Mouse (Mus musculus): Measurements from ENCODE around the gene Aox4. TPM values are rescaled to one million over a fixed set of nuclear protein-coding genes. Genes with fewer than 3 reads are reported as not detected.

Gene Aox4
- total and polyA plus RNA-seq, 2 experiments from 2014 or later = 0.21 to 0.28 TPM

DNA sequence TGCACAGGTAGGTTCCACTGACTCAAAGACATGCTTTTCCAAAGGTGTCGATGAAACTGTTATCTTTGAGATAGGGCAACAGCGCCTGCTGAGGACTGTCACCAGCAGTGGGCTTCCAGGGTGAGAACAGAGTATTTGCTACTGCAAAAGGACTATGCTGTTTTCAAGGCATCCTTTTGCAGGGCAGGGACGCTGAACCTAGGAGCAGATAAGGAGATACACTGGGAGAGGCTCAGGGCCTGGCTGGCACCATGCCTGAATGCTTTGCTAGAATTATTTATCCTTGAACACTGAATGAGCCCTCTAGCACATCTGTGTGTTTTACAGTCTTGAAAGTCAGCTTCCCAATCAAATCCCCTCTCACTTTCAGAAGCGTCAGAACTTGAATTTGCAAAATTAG is 11.8 kb upstream of the Aox4 start:
- no peak overlapping the region for H3K9ac ChIP-seq (replicated peaks; ENCODE audit: low read length)
- H3K4me3 ChIP-seq (ENCODE audit: low read length) = no peak overlapping the region
- no peaks in the 10 kb centered on the region for H3K9me3 ChIP-seq (ENCODE audit: low read length)
- H3K27me3 ChIP-seq (ENCODE audit: insufficient read depth, low read length) = no peaks in the 10 kb centered on the region
- no peak overlapping the region for H3K4me2 ChIP-seq (ENCODE audit: low read depth, low read length)
- no peak for TF ChIP-seq CTCF (IDR thresholded peaks at IDR 0.05; ENCODE audit: low read depth)
- no peaks in the 10 kb centered on the region for H3K4me1 ChIP-seq (ENCODE audit: insufficient read depth, low read length)
- no peaks in the 10 kb centered on the region for H3K36me3 ChIP-seq (ENCODE audit: insufficient read depth, low read length)
- ATAC-seq (no peak), DNase-seq (ENCODE audit: low spot score) (no peak)
- H3K27ac ChIP-seq = no peak overlapping the region
- 83% methylated on average over 4 of the region's 4 CpGs for WGBS

DNA sequence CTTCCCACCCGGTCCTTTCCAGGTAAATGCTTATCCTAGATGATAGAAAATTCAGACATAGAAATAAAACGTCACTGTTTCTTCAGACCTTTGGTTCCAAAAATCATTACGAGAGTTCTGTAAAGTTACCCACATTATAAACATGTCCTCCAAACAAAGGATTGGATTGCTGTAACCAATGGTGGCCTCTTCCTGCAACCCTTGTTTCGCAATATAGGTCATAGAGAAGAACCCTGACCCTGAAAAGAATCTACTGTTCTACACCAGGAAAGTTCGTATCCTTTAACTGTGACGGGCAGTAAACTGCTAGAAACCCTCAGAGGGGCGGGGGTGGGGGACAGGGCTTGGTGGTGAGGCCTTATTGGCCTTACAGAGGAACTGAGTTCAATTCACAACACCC is 2.6 kb downstream of the Aox4 start:
- no peaks in the 10 kb centered on the region for H3K36me3 ChIP-seq (ENCODE audit: insufficient read depth, low read length)
- H3K9ac ChIP-seq (replicated peaks; ENCODE audit: low read length) = no peak overlapping the region
- DNase-seq (ENCODE audit: low spot score) = no peak
- H3K27ac ChIP-seq = no peak overlapping the region
- H3K9me3 ChIP-seq (ENCODE audit: low read length) = no peaks in the 10 kb centered on the region
- 90% methylated on average over 7 of the region's 7 CpGs for WGBS
- no peaks in the 10 kb centered on the region for H3K4me1 ChIP-seq (ENCODE audit: insufficient read depth, low read length)
- TF ChIP-seq CTCF (IDR thresholded peaks at IDR 0.05; ENCODE audit: low read depth) = no peak
- no peak overlapping the region for H3K4me3 ChIP-seq (ENCODE audit: low read length)
- no peak overlapping the region for H3K4me2 ChIP-seq (ENCODE audit: low read depth, low read length)
- H3K27me3 ChIP-seq (ENCODE audit: insufficient read depth, low read length) = no peaks in the 10 kb centered on the region
- no peak for ATAC-seq

DNA sequence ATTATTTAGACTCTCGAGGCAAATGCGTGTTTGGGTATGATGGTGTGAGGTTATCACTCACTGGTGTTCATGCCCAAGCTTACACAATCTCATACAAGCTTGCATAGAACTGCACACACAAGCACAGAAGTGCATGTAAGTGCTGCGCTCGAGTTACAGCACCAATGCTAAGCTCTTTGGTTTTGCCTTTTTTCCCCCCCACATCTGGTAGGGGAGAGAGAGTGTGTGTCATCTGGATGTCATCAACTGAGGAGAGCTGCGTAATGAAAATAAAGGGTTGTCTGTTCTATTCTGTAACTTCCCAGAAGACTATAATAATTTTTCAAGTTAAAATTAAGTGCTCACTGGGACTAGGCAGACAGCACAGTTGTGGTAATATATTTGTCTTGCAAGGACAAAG is 3.6 kb downstream of the Aox4 start:
- TF ChIP-seq CTCF (IDR thresholded peaks at IDR 0.05; ENCODE audit: low read depth) = no peak
- no peak for ATAC-seq
- H3K9ac ChIP-seq (replicated peaks; ENCODE audit: low read length) = no peak overlapping the region

DNA sequence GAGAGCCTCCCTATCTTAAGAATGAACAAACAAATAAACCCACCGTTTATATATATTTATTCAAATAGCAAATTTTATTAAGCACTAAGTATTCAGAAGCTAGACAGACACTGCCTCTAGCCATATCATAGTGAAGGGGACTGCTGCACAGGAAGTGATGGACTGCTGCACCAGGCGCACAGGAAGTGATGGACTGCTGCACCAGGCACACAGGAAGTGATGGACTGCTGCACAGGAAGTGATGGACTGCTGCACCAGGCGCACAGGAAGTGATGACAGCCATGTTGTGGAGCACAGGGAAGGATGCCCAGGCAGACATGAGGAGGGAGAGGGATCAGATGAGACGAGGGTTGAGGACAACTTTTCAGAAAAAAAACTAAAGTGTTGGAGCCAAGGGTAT is 5.2 kb downstream of the Aox4 start:
- Histone ChIP-seq H3K9me3 (ENCODE audit: low read length) (no peaks in the 10 kb centered on the region), H3K4me1 (ENCODE audit: insufficient read depth, low read length) (no peaks in the 10 kb centered on the region), H3K36me3 (ENCODE audit: insufficient read depth, low read length) (no peaks in the 10 kb centered on the region), H3K27ac (no peak overlapping the region), H3K27me3 (ENCODE audit: insufficient read depth, low read length) (no peaks in the 10 kb centered on the region), H3K9ac (replicated peaks; ENCODE audit: low read length) (no peak overlapping the region), H3K4me3 (ENCODE audit: low read length) (no peak overlapping the region), H3K4me2 (ENCODE audit: low read depth, low read length) (no peak overlapping the region)
- ATAC-seq (peak; percentile 61; the same call in 1 of the 2 replicates), DNase-seq (ENCODE audit: low spot score) (no peak)
- TF ChIP-seq CTCF (IDR thresholded peaks at IDR 0.05; ENCODE audit: low read depth) = no peak
- 93% methylated on average over 4 of the region's 4 CpGs for WGBS

More for the DNA sequence above, 3.6 kb downstream of the Aox4 start:
- Histone ChIP-seq H3K4me3 (ENCODE audit: low read length) (no peak overlapping the region), H3K36me3 (ENCODE audit: insufficient read depth, low read length) (no peaks in the 10 kb centered on the region), H3K9me3 (ENCODE audit: low read length) (no peaks in the 10 kb centered on the region), H3K27ac (no peak overlapping the region), H3K4me1 (ENCODE audit: insufficient read depth, low read length) (no peaks in the 10 kb centered on the region), H3K27me3 (ENCODE audit: insufficient read depth, low read length) (no peaks in the 10 kb centered on the region), H3K4me2 (ENCODE audit: low read depth, low read length) (no peak overlapping the region)
- WGBS = 85% methylated on average over 5 of the region's 5 CpGs
- DNase-seq (ENCODE audit: low spot score) = no peak

DNA sequence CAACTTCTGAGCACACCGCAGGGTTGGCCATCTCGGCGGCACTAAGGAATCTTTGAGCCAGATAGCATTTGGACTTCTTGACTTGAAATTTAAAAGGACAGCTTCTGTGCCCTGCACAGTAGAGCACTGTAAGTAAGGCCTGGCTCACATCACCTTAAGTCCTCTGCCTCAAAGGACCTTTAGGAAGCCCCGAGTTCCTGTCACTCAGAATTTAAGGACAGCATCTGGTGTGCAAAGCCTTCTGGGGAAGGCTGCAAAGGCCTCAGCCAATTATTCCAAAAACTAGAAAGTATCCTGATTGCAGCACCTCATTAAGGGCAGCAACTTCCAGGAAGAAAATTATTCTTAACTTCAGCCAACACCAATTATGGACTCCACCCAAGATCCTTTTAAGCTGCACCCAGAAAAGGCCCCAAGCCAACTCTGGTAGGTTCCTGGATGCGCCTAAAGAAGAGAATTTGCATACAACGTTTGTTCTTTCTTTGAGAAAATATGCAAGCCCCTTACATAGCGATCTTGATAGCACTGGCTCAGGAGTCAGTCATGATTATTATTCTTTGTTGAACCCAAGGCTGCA is 5.8 kb downstream of the Aox4 start:
- no peaks in the 10 kb centered on the region for H3K36me3 ChIP-seq (ENCODE audit: insufficient read depth, low read length)
- no peak overlapping the region for H3K27ac ChIP-seq
- H3K9ac ChIP-seq (replicated peaks; ENCODE audit: low read length) = no peak overlapping the region
- no peaks in the 10 kb centered on the region for H3K27me3 ChIP-seq (ENCODE audit: insufficient read depth, low read length)
- no peaks in the 10 kb centered on the region for H3K9me3 ChIP-seq (ENCODE audit: low read length)
- no peak for DNase-seq (ENCODE audit: low spot score)
- no peak overlapping the region for H3K4me3 ChIP-seq (ENCODE audit: low read length)
- no peak for ATAC-seq
- WGBS = 71% methylated on average over 7 of the region's 7 CpGs
- no peak overlapping the region for H3K4me2 ChIP-seq (ENCODE audit: low read depth, low read length)
- no peaks in the 10 kb centered on the region for H3K4me1 ChIP-seq (ENCODE audit: insufficient read depth, low read length)
- TF ChIP-seq CTCF (IDR thresholded peaks at IDR 0.05; ENCODE audit: low read depth) = no peak

DNA sequence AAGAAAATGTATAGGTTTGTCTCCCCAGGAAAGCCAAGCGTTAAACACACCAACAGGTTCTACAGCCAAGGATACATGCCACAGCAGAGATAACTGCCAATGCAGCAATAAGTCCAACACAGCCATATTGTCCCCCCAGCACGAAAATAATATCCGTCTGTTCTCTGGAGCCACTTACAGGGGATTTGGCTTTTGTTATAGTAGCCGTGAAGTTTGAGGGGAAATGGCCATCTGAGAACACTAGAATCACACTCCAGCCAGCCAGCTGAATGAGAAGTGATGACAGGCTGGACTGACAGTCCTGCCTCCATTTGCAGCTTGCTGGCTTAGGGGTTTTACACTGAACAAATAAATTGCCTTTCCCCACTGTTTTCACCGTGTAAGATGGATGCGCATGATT is 10.9 kb downstream of the Aox4 start:
- H3K27ac ChIP-seq = no peak overlapping the region

DNA sequence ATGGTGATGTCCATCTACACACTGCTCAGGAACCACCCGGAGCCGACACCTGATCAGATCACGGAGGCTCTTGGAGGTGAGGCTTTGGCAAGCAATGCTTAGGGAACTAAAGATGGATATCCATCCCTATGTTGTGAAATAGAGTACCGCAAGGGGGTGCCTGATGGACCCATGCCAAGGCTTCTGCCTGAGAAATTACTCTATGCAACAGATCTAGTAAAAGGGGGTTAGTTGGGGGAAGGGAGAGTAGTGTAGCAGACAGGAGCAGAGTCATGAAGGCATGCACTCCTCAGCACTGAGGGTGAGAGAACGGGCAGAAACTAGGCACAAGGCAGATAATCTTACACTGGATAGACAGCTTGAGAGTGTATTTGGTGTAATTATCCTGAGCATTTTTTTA is 11.7 kb downstream of the Aox4 start:
- no peak overlapping the region for H3K4me2 ChIP-seq (ENCODE audit: low read depth, low read length)
- H3K36me3 ChIP-seq (ENCODE audit: insufficient read depth, low read length) = no peaks in the 10 kb centered on the region
- H3K4me3 ChIP-seq (ENCODE audit: low read length) = no peak overlapping the region
- WGBS = 76% methylated on average over 5 of the region's 5 CpGs
- H3K9me3 ChIP-seq (ENCODE audit: low read length) = no peaks in the 10 kb centered on the region
- no peaks in the 10 kb centered on the region for H3K4me1 ChIP-seq (ENCODE audit: insufficient read depth, low read length)
- no peak for DNase-seq (ENCODE audit: low spot score)
- no peak overlapping the region for H3K9ac ChIP-seq (replicated peaks; ENCODE audit: low read length)
- TF ChIP-seq CTCF (IDR thresholded peaks at IDR 0.05; ENCODE audit: low read depth) = no peak
- no peak overlapping the region for H3K27ac ChIP-seq
- no peaks in the 10 kb centered on the region for H3K27me3 ChIP-seq (ENCODE audit: insufficient read depth, low read length)
- no peak for ATAC-seq

More for the DNA sequence above, 10.9 kb downstream of the Aox4 start:
- Histone ChIP-seq H3K4me1 (ENCODE audit: insufficient read depth, low read length) (no peaks in the 10 kb centered on the region), H3K9ac (replicated peaks; ENCODE audit: low read length) (no peak overlapping the region), H3K9me3 (ENCODE audit: low read length) (no peaks in the 10 kb centered on the region), H3K4me3 (ENCODE audit: low read length) (no peak overlapping the region), H3K27me3 (ENCODE audit: insufficient read depth, low read length) (no peaks in the 10 kb centered on the region), H3K36me3 (ENCODE audit: insufficient read depth, low read length) (no peaks in the 10 kb centered on the region), H3K4me2 (ENCODE audit: low read depth, low read length) (no peak overlapping the region)
- no peak for TF ChIP-seq CTCF (IDR thresholded peaks at IDR 0.05; ENCODE audit: low read depth)
- no peak for ATAC-seq
- 57% methylated on average over 6 of the region's 6 CpGs for WGBS
- peak; percentile 19 for DNase-seq (ENCODE audit: low spot score)

Data from hindbrain, postnatal 0 days (tissue).